Mouse (Mus musculus): ENCODE data around the gene Zmym3. TPM values are rescaled to one million over a fixed set of nuclear protein-coding genes. Genes with fewer than 3 reads are reported as not detected.

Gene Zmym3
- 49.7 and 51.7 TPM in 2 replicates for polyA plus RNA-seq (2015; fragmentation: Nextera tagmentation; extraction: Ambion mirVana)

- ATAC-seq (ENCODE audit: low read depth), result no peak
- 19% methylated on average over 4 of the region's 4 CpGs for WGBS
- H3K4me3 ChIP-seq, result peak within 1 kb of the TSS; percentile 55
- peaks cover 4% of the 10 kb centered on the region; the same call in 1 of the 2 replicates for H3K36me3 ChIP-seq
- H3K27ac ChIP-seq (replicated peaks), result peak within 1 kb of the TSS; percentile 83
- H3K4me1 ChIP-seq (replicated peaks), result peaks cover 18% of the 10 kb centered on the region
- peak within 1 kb of the TSS; percentile 78 for H3K9ac ChIP-seq
- H3K27me3 ChIP-seq, result no peaks in the 10 kb centered on the region
- no peaks in the 10 kb centered on the region for H3K9me3 ChIP-seq
- peak within 1 kb of the TSS; percentile 66 for H3K4me2 ChIP-seq
Observed at GRCm38 (mm10) chrX:101420700-101421095, at the start of gene Zmym3. TSS of gene Zmym3 (minus strand) at chrX:101420849.

- Histone ChIP-seq H3K4me1 (replicated peaks) (no peaks in the 10 kb centered on the region), H3K4me3 (no peak overlapping the region), H3K36me3 (peaks cover 50% of the 10 kb centered on the region), H3K4me2 (no peak overlapping the region), H3K9ac (no peak overlapping the region), H3K27me3 (no peaks in the 10 kb centered on the region), H3K9me3 (no peaks in the 10 kb centered on the region), H3K27ac (replicated peaks) (no peak overlapping the region)
- ATAC-seq (ENCODE audit: low read depth), result no peak
- WGBS, result 87% methylated on average over 3 of the region's 3 CpGs
Observed at GRCm38 (mm10) chrX:101451591-101451990, 30.9 kb upstream of the Zmym3 start.

DNA sequence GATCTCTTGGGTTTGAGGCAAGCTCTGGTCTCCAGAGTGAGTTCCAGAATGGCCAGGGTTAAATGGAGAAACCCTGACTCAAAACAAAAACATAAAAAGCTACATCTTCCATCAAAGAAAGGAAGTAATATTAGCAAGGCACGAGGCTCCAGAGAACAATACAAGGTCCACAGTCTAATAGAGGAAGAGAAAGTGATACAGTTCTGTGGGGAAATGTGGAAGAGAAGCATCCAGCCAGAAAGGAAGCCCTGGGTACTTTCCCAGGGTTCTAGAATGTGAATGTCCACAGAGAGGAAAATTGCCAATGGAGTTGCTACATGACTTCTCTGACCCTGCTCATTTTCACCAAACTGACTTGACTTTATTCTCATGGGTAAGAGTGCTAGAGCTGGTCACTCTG lies 30.5 kb upstream of the Zmym3 start:
- H3K4me2 ChIP-seq, result no peak overlapping the region
- no peaks in the 10 kb centered on the region for H3K9me3 ChIP-seq
- no peak for ATAC-seq (ENCODE audit: low read depth)
- H3K36me3 ChIP-seq, result peaks cover 55% of the 10 kb centered on the region
- no peak overlapping the region for H3K9ac ChIP-seq
- 68% methylated on average over 1 of the region's 1 CpGs for WGBS
- H3K27ac ChIP-seq (replicated peaks), result no peak overlapping the region
- H3K4me1 ChIP-seq (replicated peaks), result no peaks in the 10 kb centered on the region
- no peak overlapping the region for H3K4me3 ChIP-seq
- no peaks in the 10 kb centered on the region for H3K27me3 ChIP-seq

GRCm38 (mm10) chrX:101448886-101449475 lies 28.3 kb upstream of the Zmym3 start, which contains the start of gene Itgb1bp2:
TSS of gene Itgb1bp2 (plus strand) at chrX:101449088.
- H3K36me3 ChIP-seq, result peaks cover 75% of the 10 kb centered on the region
- 83% methylated on average over 4 of the region's 4 CpGs for WGBS
- ATAC-seq (ENCODE audit: low read depth), result no peak

DNA sequence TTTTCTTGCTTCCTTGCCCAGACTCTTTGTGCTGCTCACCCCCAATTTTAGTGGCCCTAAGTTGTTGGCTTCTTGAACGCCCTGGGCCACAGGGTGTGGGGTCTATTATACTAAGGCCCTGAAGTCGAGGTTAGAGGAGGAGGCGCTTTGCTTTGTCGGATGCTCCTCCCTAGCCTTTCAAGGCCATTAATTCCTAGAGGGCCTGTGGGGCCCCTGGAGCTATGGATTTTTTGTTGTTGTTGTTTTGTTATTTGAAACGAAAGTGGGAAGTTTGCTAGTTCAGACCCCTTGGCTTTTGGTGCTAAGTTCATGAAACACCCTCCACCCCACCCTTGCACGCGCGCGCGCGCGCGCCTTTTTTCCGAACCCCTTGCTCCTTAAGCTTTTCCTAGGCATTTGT lies 9.3 kb upstream of the Zmym3 start:
- no peaks in the 10 kb centered on the region for H3K9me3 ChIP-seq
- H3K9ac ChIP-seq, result peak overlapping the region; percentile 88
- 25% methylated on average over 14 of the region's 14 CpGs for WGBS
- H3K27me3 ChIP-seq, result no peaks in the 10 kb centered on the region
- peak overlapping the region; percentile 63 for H3K4me2 ChIP-seq
- peak; percentile 76 for ATAC-seq (ENCODE audit: low read depth)
- H3K27ac ChIP-seq (replicated peaks), result peak overlapping the region; percentile 95
- peaks cover 7% of the 10 kb centered on the region; the same call in 1 of the 2 replicates for H3K36me3 ChIP-seq
- H3K4me3 ChIP-seq, result peak overlapping the region; percentile 66
- H3K4me1 ChIP-seq (replicated peaks), result peaks cover 25% of the 10 kb centered on the region

More at GRCm38 (mm10) chrX:101448886-101449475, 28.3 kb upstream of the Zmym3 start, which contains the start of gene Itgb1bp2:
- no peak within 1 kb of the TSS for H3K4me3 ChIP-seq
- no peaks in the 10 kb centered on the region for H3K9me3 ChIP-seq
- H3K27ac ChIP-seq (replicated peaks), result no peak within 1 kb of the TSS
- H3K4me2 ChIP-seq, result no peak within 1 kb of the TSS
- H3K4me1 ChIP-seq (replicated peaks), result no peaks in the 10 kb centered on the region
- no peaks in the 10 kb centered on the region for H3K27me3 ChIP-seq
- no peak within 1 kb of the TSS for H3K9ac ChIP-seq

GRCm38 (mm10) chrX:101429142-101429949 lies 8.7 kb upstream of the Zmym3 start, which contains the start of gene Nono:
TSS of gene Nono (plus strand) at chrX:101429318.
- Histone ChIP-seq H3K9ac (peak within 1 kb of the TSS; percentile 88), H3K27ac (replicated peaks) (peak within 1 kb of the TSS; percentile 95), H3K4me1 (replicated peaks) (peaks cover 25% of the 10 kb centered on the region), H3K27me3 (no peaks in the 10 kb centered on the region), H3K4me2 (peak within 1 kb of the TSS; percentile 63), H3K36me3 (peaks cover 7% of the 10 kb centered on the region; the same call in 1 of the 2 replicates), H3K4me3 (peak within 1 kb of the TSS; percentile 66), H3K9me3 (no peaks in the 10 kb centered on the region)
- peak; percentile 97 for ATAC-seq (ENCODE audit: low read depth)
- 25% methylated on average over 51 of the region's 51 CpGs for WGBS

DNA sequence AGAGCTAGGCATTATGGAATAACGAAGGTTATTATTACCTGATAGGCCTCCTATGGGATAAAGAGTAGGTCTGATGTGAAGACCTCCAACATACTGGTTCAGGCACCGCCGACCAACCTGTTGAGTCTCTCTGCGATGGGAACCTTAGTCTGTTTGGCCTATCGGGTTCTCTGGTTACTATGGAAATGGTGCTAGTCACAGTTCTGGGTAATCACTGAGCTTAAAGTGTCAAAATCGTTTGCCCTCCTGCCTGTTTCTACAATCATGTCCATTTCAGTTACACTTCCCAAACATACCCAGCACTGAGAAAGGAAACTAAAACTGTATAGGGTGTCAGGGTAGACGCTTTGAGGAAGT lies 8.1 kb upstream of the Zmym3 start:
- Histone ChIP-seq H3K4me2 (peak overlapping the region; percentile 53), H3K4me3 (peak overlapping the region; percentile 66), H3K9ac (peak overlapping the region; percentile 59), H3K27ac (replicated peaks) (peak overlapping the region; percentile 91), H3K27me3 (no peaks in the 10 kb centered on the region), H3K9me3 (no peaks in the 10 kb centered on the region), H3K4me1 (replicated peaks) (peaks cover 25% of the 10 kb centered on the region), H3K36me3 (peaks cover 7% of the 10 kb centered on the region; the same call in 1 of the 2 replicates)
- ATAC-seq (ENCODE audit: low read depth), result peak; percentile 4; the same call in 1 of the 2 replicates
- WGBS, result 37% methylated on average over 7 of the region's 7 CpGs

DNA sequence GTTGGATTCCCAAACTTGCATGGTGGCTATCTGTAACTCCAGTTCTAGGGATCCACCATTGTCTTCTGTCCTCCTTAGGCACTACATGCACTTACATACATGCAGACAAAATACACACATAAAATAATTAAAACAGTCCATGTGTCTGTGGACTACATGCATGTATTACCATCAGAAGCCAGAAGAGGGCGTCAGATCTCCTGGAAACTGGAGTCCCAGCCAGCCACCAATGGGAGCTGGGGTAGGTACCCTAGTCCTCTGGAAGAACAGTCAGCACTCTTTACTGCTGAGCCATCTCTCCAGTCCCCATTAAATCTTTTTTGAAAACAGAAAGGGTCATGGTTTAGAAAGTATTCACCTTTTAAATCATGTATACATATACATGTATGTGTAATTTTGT lies 7.1 kb upstream of the Zmym3 start:
- ATAC-seq (ENCODE audit: low read depth), result no peak
- Histone ChIP-seq H3K4me2 (no peak overlapping the region), H3K9ac (no peak overlapping the region), H3K27me3 (no peaks in the 10 kb centered on the region), H3K9me3 (no peaks in the 10 kb centered on the region), H3K36me3 (peaks cover 6% of the 10 kb centered on the region; the same call in 1 of the 2 replicates), H3K4me3 (no peak overlapping the region), H3K27ac (replicated peaks) (no peak overlapping the region), H3K4me1 (replicated peaks) (peaks cover 20% of the 10 kb centered on the region)
- WGBS, result 4% methylated on average over 1 of the region's 1 CpGs

- H3K4me1 ChIP-seq (replicated peaks), result peaks cover 8% of the 10 kb centered on the region
- 78% methylated on average over 2 of the region's 2 CpGs for WGBS
- no peaks in the 10 kb centered on the region for H3K27me3 ChIP-seq
- H3K9ac ChIP-seq, result no peak overlapping the region
- no peaks in the 10 kb centered on the region for H3K9me3 ChIP-seq
- H3K4me3 ChIP-seq, result no peak overlapping the region
- H3K4me2 ChIP-seq, result no peak overlapping the region
- ATAC-seq (ENCODE audit: low read depth), result no peak
- H3K36me3 ChIP-seq, result no peaks in the 10 kb centered on the region
- H3K27ac ChIP-seq (replicated peaks), result no peak overlapping the region
Observed at GRCm38 (mm10) chrX:101423462-101423861, 2.8 kb upstream of the Zmym3 start.

DNA sequence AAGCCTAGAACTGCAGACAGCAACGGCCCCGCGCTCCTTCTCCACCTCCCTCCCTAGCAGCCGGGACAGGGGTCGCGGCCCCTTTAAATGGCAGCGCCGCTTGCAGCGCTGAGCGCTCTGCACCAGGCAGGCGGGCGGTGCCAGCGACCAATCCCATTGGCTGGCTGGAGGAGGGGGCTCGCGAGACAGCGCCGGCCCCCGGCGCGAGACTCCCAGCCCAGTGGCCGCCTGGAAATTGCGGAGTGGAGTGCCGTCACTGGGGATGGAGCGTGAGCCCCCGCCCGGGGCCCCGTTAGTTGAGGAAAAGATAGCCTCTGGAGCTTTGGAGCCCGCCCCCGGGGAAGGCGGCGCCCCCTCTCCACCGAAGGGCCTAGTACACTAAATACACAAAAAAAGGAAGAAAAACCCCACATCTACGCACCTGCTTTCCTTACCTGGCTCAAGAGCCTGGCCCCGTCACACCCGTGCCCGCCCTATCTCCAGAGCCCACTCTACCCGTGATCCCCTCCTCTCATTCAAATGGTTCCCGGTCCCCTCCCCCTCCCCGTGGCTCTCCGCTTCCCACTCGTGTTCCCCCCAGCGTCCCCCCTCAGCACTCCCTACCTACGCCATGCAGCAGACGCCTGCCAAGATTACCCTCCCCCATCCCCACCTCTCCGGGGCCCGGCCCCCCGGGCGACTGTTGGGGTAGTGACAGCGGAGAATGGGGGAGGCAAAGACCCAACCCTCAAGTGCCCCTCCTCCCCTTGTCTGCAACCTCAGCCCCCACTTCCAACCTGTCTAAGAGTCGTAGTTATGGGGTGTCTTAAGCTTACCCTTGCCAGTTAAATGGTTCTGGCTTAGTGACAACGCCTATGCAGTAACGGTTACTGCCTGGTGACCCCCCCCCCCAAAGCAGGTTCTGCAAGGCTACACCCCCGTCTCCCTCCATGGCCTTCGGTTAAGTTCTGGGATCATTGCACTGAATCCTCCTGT lies 637 bp downstream of the Zmym3 start:
- ATAC-seq (ENCODE audit: low read depth), result peak; percentile 97

GRCm38 (mm10) chrX:101418946-101419724 lies 1.5 kb downstream of the Zmym3 start:
- H3K4me3 ChIP-seq, result peak overlapping the region; percentile 55
- peak overlapping the region; percentile 84 for H3K27ac ChIP-seq (replicated peaks)
- peaks cover 18% of the 10 kb centered on the region for H3K4me1 ChIP-seq (replicated peaks)
- WGBS, result 21% methylated on average over 33 of the region's 36 CpGs
- peak overlapping the region; percentile 66 for H3K4me2 ChIP-seq
- H3K36me3 ChIP-seq, result peaks cover 18% of the 10 kb centered on the region; the same call in 1 of the 2 replicates
- peak overlapping the region; percentile 78 for H3K9ac ChIP-seq
- no peaks in the 10 kb centered on the region for H3K9me3 ChIP-seq
- ATAC-seq (ENCODE audit: low read depth), result peak; percentile 20
- H3K27me3 ChIP-seq, result no peaks in the 10 kb centered on the region

More for the DNA sequence above, 637 bp downstream of the Zmym3 start:
- Histone ChIP-seq H3K4me2 (peak overlapping the region; percentile 66), H3K4me1 (replicated peaks) (peaks cover 18% of the 10 kb centered on the region), H3K27ac (replicated peaks) (peak overlapping the region; percentile 84), H3K9me3 (no peaks in the 10 kb centered on the region), H3K9ac (peak overlapping the region; percentile 78), H3K27me3 (no peaks in the 10 kb centered on the region), H3K4me3 (peak overlapping the region; percentile 55), H3K36me3 (peaks cover 11% of the 10 kb centered on the region; the same call in 1 of the 2 replicates)
- WGBS, result 19% methylated on average over 46 of the region's 54 CpGs

Data from neural tube, embryonic 13.5 days (tissue).